Mouse (Mus musculus) stomach, postnatal 0 days (tissue): ENCODE results near the gene Ddx46. TPM values are rescaled to one million over a fixed set of nuclear protein-coding genes. Genes with fewer than 3 reads are reported as not detected.
"Not testable (repeated sequence)": the region's sequence is repeated elsewhere in the genome, so short reads cannot be mapped to it uniquely, and the experiment has no call there.

ENCODE experiments used
- ATAC-seq: fragments of 200-750 bp; cut with Nextera tagmentation; 2 replicates; pipeline ENCODE4 v1.8.0; 2017; ENCODE audit not compliant: low FRiP score, low TSS enrichment
- DNase-seq: peaks from one replicate; pipeline ENCODE4 v3.0.0-alpha.2; 2016; ENCODE audit warnings: low spot score
- H3K27ac ChIP-seq: fragments of 300-500 bp; sonication (generic); replicated peaks from 2 replicates; pipeline ENCODE4 v1.5.1; 2014; ENCODE audit warnings: mild to moderate bottlenecking, control low read depth
- H3K27me3 ChIP-seq: fragments of 300-500 bp; sonication (generic); 2 replicates; pipeline ENCODE4 v1.6.1; 2014; ENCODE audit warnings: low read length; ENCODE audit not compliant: control insufficient read depth, insufficient read depth
- H3K36me3 ChIP-seq: fragments of 300-500 bp; sonication (generic); 2 replicates; pipeline ENCODE4 v1.6.1; 2014; ENCODE audit warnings: low read length, mixed read lengths; ENCODE audit not compliant: control insufficient read depth, insufficient read depth
- H3K4me1 ChIP-seq: fragments of 300-500 bp; sonication (generic); replicated peaks from 2 replicates; pipeline ENCODE4 v1.6.1; 2014; ENCODE audit warnings: antibody characterized with exemption; ENCODE audit not compliant: control insufficient read depth, insufficient read depth
- H3K4me2 ChIP-seq: fragments of 300-500 bp; sonication (generic); replicated peaks from 2 replicates; pipeline ENCODE4 v1.6.1; 2014; ENCODE audit warnings: low read depth, mild to moderate bottlenecking, control low read depth, moderate library complexity
- H3K4me3 ChIP-seq: fragments of 300-500 bp; sonication (generic); 2 replicates; pipeline ENCODE4 v1.5.1; 2014; ENCODE audit warnings: low read depth, low read length, control low read depth
- H3K9ac ChIP-seq: fragments of 300-500 bp; sonication (generic); 2 replicates; pipeline ENCODE4 v1.6.1; 2014; ENCODE audit warnings: mild to moderate bottlenecking, low read length, control low read depth, mixed read lengths
- H3K9me3 ChIP-seq: fragments of 300-500 bp; sonication (generic); 2 replicates; pipeline ENCODE4 v1.6.1; 2016; ENCODE audit warnings: low read length; ENCODE audit not compliant: control insufficient read depth
- CTCF ChIP-seq: IDR thresholded peaks from 2 replicates; pipeline ENCODE4 v1.5.1; 2016; ENCODE audit warnings: antibody characterized with exemption, low read depth, mild to moderate bottlenecking, moderate library complexity
- EP300 ChIP-seq: optimal IDR thresholded peaks from 2 replicates; pipeline ENCODE3; 2016; ENCODE audit warnings: antibody characterized with exemption
- WGBS: fragments of 180-500 bp; shearing (Covaris S2); extraction: QIAGEN DNeasy Blood & Tissue Kit; methylation state at CpG from one replicate; pipeline ENCODE4 v1.1.7; 2014; 5-methylcytosine and 5-hydroxymethylcytosine counted together
- polyA plus RNA-seq: library from polyadenylated mRNA; unstranded; fragments of >200 nt; fragmentation: Nextera tagmentation; extraction: Ambion mirVana; gene quantifications from 2 replicates; pipeline ENCODE4 v1.2.1, GENCODE M21; 2015

The Ddx46 gene
- polyA plus RNA-seq, 1 experiment from 2014 or later: 14.9 TPM

DNA sequence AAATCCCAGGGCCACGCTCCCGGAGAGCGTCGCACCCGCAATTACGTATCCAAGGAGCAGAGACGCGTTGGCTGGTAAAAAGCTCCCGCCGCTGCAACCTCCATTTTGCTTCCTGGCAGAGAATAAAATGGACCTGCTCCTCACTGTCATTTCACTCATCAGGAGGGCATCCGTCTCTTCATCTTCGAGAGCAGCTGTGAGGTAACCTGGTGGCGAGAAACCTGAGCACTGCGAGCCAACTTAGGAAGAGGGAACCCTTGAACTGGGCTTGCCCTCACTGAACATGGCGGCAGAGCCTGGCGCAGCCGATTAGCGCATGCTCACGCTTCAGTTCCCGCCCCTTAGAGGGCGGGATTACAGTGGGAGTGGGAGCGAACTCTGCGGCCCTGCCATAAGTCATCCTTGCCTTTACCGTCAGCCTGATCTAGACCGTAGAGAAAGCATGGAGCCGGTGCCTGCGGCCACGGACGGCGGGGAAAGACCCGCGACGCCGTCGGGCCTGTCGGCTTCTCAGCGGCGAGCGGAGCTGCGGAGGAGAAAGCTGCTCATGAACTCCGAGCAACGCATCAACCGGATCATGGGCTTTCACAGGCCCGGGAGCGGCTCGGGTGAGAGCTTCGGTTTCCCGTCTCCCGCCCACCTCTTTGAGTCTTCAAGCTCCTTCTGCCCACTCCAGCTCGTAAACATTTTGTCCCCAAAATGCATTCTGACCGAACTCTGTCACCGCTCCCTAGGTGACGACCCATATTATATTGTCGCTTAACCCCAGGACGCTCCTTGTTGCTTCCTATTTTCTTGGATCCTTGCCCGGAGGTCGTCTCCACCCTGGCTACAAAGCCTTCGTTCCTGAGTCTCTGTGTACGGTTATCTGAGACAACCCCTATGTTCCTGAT is 11.9 kb upstream of the Ddx46 start, which contains the start of gene Caml:
Caml (plus strand) TSS at position 357 of the 893 bp plus-strand sequence.
- H3K9me3 ChIP-seq: no peaks in the 10 kb centered on the region
- DNase-seq (peak; percentile 91), ATAC-seq (peak; percentile 98)
- peaks cover 8% of the 10 kb centered on the region; the same call in 1 of the 2 replicates for H3K36me3 ChIP-seq
- H3K27ac ChIP-seq: peak within 1 kb of the TSS; percentile 85
- no peaks in the 10 kb centered on the region for H3K27me3 ChIP-seq
- under 1% methylated on average over 59 of the region's 59 CpGs for WGBS
- peak within 1 kb of the TSS; percentile 83 for H3K4me2 ChIP-seq
- TF ChIP-seq EP300 (no peak), CTCF (peak; percentile 20; the same call in 1 of the 2 replicates)
- H3K9ac ChIP-seq: peak within 1 kb of the TSS; percentile 78
- H3K4me1 ChIP-seq: no peaks in the 10 kb centered on the region
- H3K4me3 ChIP-seq: peak within 1 kb of the TSS; percentile 85

DNA sequence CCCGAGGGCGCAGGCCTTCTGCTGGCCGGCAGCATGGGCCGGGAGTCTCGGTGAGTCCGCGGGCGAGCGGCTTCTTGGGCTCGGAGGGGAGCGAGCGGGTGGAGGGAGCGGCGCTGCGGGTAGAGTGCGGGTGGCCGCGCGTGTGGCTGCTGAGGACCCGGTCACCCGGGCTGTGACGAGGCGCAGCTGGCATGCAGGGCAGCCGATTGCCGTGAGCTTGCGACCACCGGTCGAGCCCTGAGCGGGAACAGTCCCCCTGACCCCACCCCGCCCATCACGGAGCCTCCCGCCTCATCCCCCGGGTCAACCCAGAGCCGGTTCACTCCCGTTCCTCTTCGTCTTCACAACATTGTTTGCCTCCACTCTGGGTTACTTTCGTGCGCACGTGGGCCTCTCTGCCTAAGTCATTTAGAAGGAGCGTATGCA is 332 bp downstream of the Ddx46 start:
- peak; percentile 74 for ATAC-seq
- no peak for DNase-seq
- peak overlapping the region; percentile 61; the same call in 1 of the 2 replicates for H3K27ac ChIP-seq
- no peaks in the 10 kb centered on the region for H3K27me3 ChIP-seq
- peak overlapping the region; percentile 92 for H3K9ac ChIP-seq
- no peaks in the 10 kb centered on the region for H3K4me1 ChIP-seq
- no peak for TF ChIP-seq EP300
- TF ChIP-seq CTCF: no peak
- H3K4me2 ChIP-seq: peak overlapping the region; percentile 77
- no peaks in the 10 kb centered on the region for H3K9me3 ChIP-seq
- H3K36me3 ChIP-seq: no peaks in the 10 kb centered on the region
- H3K4me3 ChIP-seq: peak overlapping the region; percentile 93
- under 1% methylated on average over 32 of the region's 40 CpGs for WGBS

DNA sequence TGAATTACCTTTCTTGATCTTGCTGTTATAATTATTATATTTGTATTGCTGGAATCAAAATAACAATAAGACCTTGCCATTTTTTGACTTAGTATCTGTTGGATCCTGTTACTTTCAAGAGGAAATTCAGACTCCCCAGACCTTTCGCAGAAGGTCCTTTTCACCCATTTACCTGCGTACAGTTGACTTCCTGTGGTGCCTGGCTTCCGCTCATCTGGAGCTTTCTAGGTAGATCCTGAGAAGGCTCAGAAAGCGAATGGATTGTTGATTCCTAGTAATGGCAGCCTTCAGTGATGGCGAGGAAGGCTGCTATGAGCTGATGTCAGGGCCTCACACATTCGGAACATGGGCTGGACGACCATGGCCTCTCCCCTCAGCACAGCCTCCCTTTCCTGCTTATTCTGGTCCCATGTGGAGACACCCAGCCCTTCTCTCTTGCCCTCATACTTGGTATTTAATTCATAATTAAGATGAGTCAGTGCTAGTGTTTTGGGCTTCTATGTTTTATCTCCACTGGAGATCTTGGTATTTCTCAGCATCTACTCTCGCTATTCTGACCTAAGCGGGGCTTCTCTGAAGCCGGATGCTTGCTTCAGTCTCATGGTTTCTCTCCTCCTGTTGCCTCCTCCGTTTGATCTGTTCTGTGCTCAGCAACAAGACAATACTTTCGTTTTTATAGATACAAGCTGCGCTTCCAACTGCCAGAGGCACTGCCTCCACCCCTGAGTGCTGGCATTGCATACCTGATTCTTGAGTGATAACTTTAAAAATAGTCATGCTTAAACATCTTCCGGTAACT is 1.6 kb downstream of the Ddx46 start:
- WGBS: 85% methylated on average over 14 of the region's 14 CpGs
- H3K4me1 ChIP-seq: no peaks in the 10 kb centered on the region
- no peaks in the 10 kb centered on the region for H3K36me3 ChIP-seq
- DNase-seq: no peak
- no peak overlapping the region for H3K4me2 ChIP-seq
- no peaks in the 10 kb centered on the region for H3K9me3 ChIP-seq
- ATAC-seq: no peak
- no peak overlapping the region; the same call in 1 of the 2 replicates for H3K4me3 ChIP-seq
- no peak overlapping the region for H3K9ac ChIP-seq
- TF ChIP-seq EP300 (no peak), CTCF (no peak)
- H3K27ac ChIP-seq: no peak overlapping the region
- no peaks in the 10 kb centered on the region for H3K27me3 ChIP-seq

DNA sequence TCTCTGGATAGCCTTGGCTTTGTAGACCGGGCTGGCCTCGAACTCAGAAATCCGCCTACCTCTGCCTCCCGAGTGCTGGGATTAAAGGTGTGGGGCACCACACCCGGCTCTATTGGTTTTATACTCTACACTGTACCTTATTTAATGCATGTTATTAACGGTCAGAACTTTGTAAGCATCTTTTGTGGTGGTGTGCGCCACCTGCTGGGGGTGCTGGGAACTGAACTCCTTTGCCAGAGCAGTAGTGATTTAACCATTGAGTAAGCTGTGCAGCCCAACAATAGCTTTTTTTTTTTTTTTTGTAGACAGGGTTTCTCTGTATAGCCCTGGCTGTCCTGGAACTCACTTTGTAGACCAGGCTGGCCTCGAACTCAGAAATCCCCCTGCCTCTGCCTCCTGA is 5.7 kb downstream of the Ddx46 start:
- not testable (repeated sequence) for H3K4me3 ChIP-seq, H3K4me1 ChIP-seq, H3K27ac ChIP-seq, H3K4me2 ChIP-seq, H3K9me3 ChIP-seq, H3K36me3 ChIP-seq, H3K27me3 ChIP-seq, H3K9ac ChIP-seq
- DNase-seq (peak; percentile 87), ATAC-seq (peak; percentile 63)
- peak; percentile 86 for TF ChIP-seq CTCF
- WGBS: 39% methylated on average over 8 of the region's 8 CpGs

DNA sequence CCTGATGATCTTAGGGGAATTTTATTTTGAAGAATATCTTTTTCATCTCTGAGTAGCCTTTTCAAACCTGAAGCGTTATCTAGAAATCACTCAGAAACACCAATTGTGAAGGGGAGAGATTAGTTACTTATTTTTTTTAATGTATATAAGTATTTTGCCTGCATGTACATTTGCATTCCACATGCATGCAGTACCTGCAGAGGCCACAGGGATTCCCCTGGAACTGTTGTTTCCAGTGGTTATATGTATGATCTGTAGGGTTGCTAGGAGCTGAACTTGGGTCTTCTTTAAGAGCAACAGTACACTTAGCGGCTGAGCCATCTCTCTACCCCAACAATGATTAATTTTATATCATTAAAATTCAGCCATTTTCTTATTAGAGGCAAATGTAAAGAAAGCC is 9.7 kb downstream of the Ddx46 start:
- peak; percentile 65 for DNase-seq
- peaks cover 22% of the 10 kb centered on the region for H3K36me3 ChIP-seq
- no peaks in the 10 kb centered on the region for H3K27me3 ChIP-seq
- H3K9me3 ChIP-seq: no peaks in the 10 kb centered on the region
- H3K4me2 ChIP-seq: no peak overlapping the region
- TF ChIP-seq EP300 (no peak), CTCF (peak; percentile 64)
- no peaks in the 10 kb centered on the region for H3K4me1 ChIP-seq
- no peak overlapping the region for H3K9ac ChIP-seq
- H3K27ac ChIP-seq: no peak overlapping the region
- ATAC-seq: no peak
- WGBS: 89% methylated on average over 2 of the region's 2 CpGs
- no peak overlapping the region for H3K4me3 ChIP-seq

DNA sequence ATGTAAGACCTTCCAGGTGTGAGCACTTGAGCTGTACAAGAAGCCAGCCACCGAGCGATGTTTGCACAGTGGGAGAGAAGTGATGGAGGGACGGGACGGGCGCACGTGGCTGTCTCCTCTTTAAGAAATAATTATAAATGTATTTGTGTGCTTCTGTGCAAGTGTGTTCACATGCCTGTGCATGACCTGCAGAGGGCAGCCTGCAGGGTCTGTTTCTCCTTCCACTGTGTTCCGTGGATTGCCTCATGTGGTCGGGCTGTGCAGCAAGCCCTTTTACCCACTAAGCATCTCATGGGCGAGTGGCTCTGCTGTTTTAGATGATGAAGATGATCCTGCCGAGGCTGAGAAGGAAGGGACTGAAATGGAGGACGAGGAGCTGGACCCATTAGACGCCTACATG is 15.3 kb downstream of the Ddx46 start:
- Histone ChIP-seq H3K36me3 (peaks cover 34% of the 10 kb centered on the region), H3K27ac (no peak overlapping the region), H3K27me3 (no peaks in the 10 kb centered on the region), H3K9me3 (no peaks in the 10 kb centered on the region), H3K4me1 (no peaks in the 10 kb centered on the region), H3K4me2 (no peak overlapping the region), H3K9ac (no peak overlapping the region), H3K4me3 (no peak overlapping the region)
- ATAC-seq (no peak), DNase-seq (no peak)
- peak; percentile 54 for TF ChIP-seq CTCF
- no peak for TF ChIP-seq EP300
- 88% methylated on average over 12 of the region's 12 CpGs for WGBS
